Mouse (Mus musculus) forebrain, embryonic 11.5 days (tissue): ENCODE results near the gene Gm10282. TPM values are rescaled to one million over a fixed set of nuclear protein-coding genes. Genes with fewer than 3 reads are reported as not detected.

Experiments
- ATAC-seq: fragments of 200-750 bp; cut with Nextera tagmentation; replicated peaks from 2 replicates; pipeline ENCODE4 v1.8.0; 2017; ENCODE audit warnings: moderate TSS enrichment; ENCODE audit not compliant: low FRiP score
- DNase-seq: peaks from one replicate; pipeline ENCODE4 v3.0.0-alpha.2; 2017; ENCODE audit warnings: low spot score
- H3K27ac ChIP-seq: fragments of 300-500 bp; sonication (generic); 2 replicates; pipeline ENCODE4 v1.5.1; 2014; ENCODE audit warnings: low read depth, low read length
- H3K27me3 ChIP-seq: fragments of 300-500 bp; sonication (generic); 2 replicates; pipeline ENCODE4 v1.6.1; 2014; ENCODE audit warnings: mild to moderate bottlenecking, low read length, mixed read lengths; ENCODE audit not compliant: control insufficient read depth, insufficient read depth
- H3K36me3 ChIP-seq: fragments of 300-500 bp; sonication (generic); 2 replicates; pipeline ENCODE4 v1.6.1; 2014; ENCODE audit warnings: mild to moderate bottlenecking, low read length, moderate library complexity, mixed read lengths; ENCODE audit not compliant: control insufficient read depth, insufficient read depth
- H3K4me1 ChIP-seq: fragments of 300-500 bp; sonication (generic); replicated peaks from 2 replicates; pipeline ENCODE4 v1.6.1; 2014; ENCODE audit warnings: low read length, mixed read lengths; ENCODE audit not compliant: control insufficient read depth, insufficient read depth
- H3K4me2 ChIP-seq: fragments of 300-500 bp; sonication (generic); 2 replicates; pipeline ENCODE4 v1.6.1; 2014; ENCODE audit warnings: low read depth, mild to moderate bottlenecking, low read length, moderate library complexity, mixed read lengths; ENCODE audit not compliant: severe bottlenecking
- H3K4me3 ChIP-seq: fragments of 300-500 bp; sonication (generic); 2 replicates; pipeline ENCODE4 v1.5.1; 2014; ENCODE audit warnings: low read depth, low read length
- H3K9ac ChIP-seq: fragments of 300-500 bp; sonication (generic); 2 replicates; pipeline ENCODE4 v1.6.1; 2014; ENCODE audit warnings: low read length
- H3K9me3 ChIP-seq: fragments of 300-500 bp; sonication (generic); 2 replicates; pipeline ENCODE4 v1.6.1; 2016; ENCODE audit warnings: low read length, mixed read lengths; ENCODE audit not compliant: control insufficient read depth
- WGBS: fragments of 180-500 bp; shearing (Covaris S2); extraction: QIAGEN DNeasy Blood & Tissue Kit; methylation state at CpG from one replicate; pipeline ENCODE4 v1.1.7; 2014; 5-methylcytosine and 5-hydroxymethylcytosine counted together
- polyA plus RNA-seq: library from polyadenylated mRNA; unstranded; fragments of >200 nt; fragmentation: Nextera tagmentation; extraction: Ambion mirVana; gene quantifications from 2 replicates; pipeline ENCODE4 v1.2.1, GENCODE M21; 2014

Gm10282 gene
- polyA plus RNA-seq, 1 experiment from 2014 or later: 48.2 TPM

DNA sequence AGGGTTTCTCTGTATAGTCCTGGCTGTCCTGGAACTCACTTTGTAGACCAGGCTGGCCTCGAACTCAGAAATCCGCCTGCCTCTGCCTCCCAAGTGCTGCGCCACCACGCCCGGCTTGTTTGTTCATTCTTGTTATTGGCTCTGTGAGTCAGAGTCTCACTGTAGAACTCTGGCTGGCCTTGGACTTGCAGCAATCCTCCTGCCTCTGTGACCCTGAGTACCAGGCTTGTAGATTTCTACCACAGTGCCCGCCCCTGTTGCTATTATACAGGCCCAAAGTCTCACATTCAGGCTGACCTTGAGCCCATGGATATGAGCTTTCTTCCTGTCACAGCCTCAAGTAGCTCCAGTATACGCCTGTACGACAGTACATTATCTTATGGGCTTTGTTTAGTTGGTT lies 8.5 kb downstream of the Gm10282 start:
- no peaks in the 10 kb centered on the region for H3K4me1 ChIP-seq
- no peaks in the 10 kb centered on the region for H3K36me3 ChIP-seq
- H3K9ac ChIP-seq: no peak overlapping the region
- DNase-seq (no peak), ATAC-seq (no peak)
- no peaks in the 10 kb centered on the region for H3K27me3 ChIP-seq
- no peak overlapping the region for H3K4me2 ChIP-seq
- no peak overlapping the region for H3K27ac ChIP-seq
- WGBS: 92% methylated on average over 8 of the region's 8 CpGs
- H3K4me3 ChIP-seq: no peak overlapping the region
- H3K9me3 ChIP-seq: no peaks in the 10 kb centered on the region

DNA sequence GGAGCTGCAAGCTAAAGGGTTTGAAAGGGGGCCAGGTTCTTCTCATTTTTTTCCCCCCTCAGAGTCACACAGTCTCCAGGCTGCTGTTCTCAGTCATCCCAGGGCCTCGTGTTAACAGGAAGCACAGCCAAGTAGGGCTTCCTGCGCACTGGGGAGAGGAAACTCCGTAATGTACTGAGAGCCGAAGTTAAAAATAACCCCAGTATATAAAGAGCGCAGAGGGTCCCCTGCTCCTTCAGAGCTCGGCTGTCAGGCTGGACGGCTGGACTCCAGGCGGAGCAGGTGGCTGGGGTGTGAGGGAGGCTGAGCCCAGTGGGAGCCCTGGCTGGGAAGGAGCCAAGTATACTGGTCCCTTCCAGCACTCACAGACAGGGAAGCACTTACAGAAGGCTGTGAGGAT lies 9.4 kb downstream of the Gm10282 start:
- no peak for DNase-seq
- no peaks in the 10 kb centered on the region for H3K4me1 ChIP-seq
- no peak overlapping the region for H3K4me2 ChIP-seq
- 74% methylated on average over 8 of the region's 8 CpGs for WGBS
- H3K27ac ChIP-seq: no peak overlapping the region
- no peaks in the 10 kb centered on the region for H3K36me3 ChIP-seq
- H3K9me3 ChIP-seq: no peaks in the 10 kb centered on the region
- H3K9ac ChIP-seq: no peak overlapping the region
- no peak for ATAC-seq
- no peak overlapping the region for H3K4me3 ChIP-seq
- no peaks in the 10 kb centered on the region for H3K27me3 ChIP-seq

DNA sequence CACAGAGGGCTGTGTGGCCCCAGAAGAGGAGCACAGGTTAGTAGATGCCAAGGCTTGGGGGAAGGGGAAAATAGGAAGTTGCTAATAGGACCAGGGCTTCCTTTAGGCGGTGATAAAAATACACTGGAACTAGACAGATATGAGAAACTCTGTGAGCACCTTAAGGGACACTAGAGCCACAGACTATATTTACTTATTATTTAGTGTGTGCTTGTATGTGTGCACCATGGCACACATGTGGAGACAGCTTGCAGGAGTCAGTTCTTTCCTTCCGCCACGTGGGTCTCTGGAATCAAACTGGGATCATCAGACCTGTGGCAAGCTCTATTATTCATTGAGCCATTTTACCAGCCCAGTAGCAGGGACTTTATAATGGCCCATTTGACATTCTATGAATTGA lies 9.9 kb downstream of the Gm10282 start:
- Histone ChIP-seq H3K4me3 (no peak overlapping the region), H3K9ac (no peak overlapping the region), H3K9me3 (no peaks in the 10 kb centered on the region), H3K4me2 (no peak overlapping the region), H3K27me3 (no peaks in the 10 kb centered on the region), H3K27ac (no peak overlapping the region), H3K36me3 (no peaks in the 10 kb centered on the region), H3K4me1 (no peaks in the 10 kb centered on the region)
- 76% methylated on average over 3 of the region's 3 CpGs for WGBS
- DNase-seq (no peak), ATAC-seq (no peak)

GRCm38 (mm10) chr8:72293309-72293708 lies 11.8 kb downstream of the Gm10282 start:
- no peaks in the 10 kb centered on the region for H3K4me1 ChIP-seq
- no peak for DNase-seq
- H3K4me3 ChIP-seq: no peak overlapping the region
- no peaks in the 10 kb centered on the region for H3K27me3 ChIP-seq
- no peak overlapping the region for H3K27ac ChIP-seq
- no peak for ATAC-seq
- H3K36me3 ChIP-seq: no peaks in the 10 kb centered on the region
- no peak overlapping the region for H3K9ac ChIP-seq
- H3K4me2 ChIP-seq: no peak overlapping the region
- no peaks in the 10 kb centered on the region for H3K9me3 ChIP-seq

GRCm38 (mm10) chr8:72291104-72291503 lies 14.0 kb downstream of the Gm10282 start:
- Histone ChIP-seq H3K27ac (no peak overlapping the region), H3K36me3 (no peaks in the 10 kb centered on the region), H3K9me3 (no peaks in the 10 kb centered on the region), H3K27me3 (no peaks in the 10 kb centered on the region), H3K4me2 (no peak overlapping the region), H3K4me1 (no peaks in the 10 kb centered on the region), H3K9ac (no peak overlapping the region), H3K4me3 (no peak overlapping the region)
- ATAC-seq (no peak), DNase-seq (no peak)
- 82% methylated on average over 2 of the region's 2 CpGs for WGBS

GRCm38 (mm10) chr8:72289051-72289450 lies 16.0 kb downstream of the Gm10282 start:
- H3K4me3 ChIP-seq: no peak overlapping the region
- DNase-seq (no peak), ATAC-seq (no peak)
- H3K9me3 ChIP-seq: no peaks in the 10 kb centered on the region
- H3K9ac ChIP-seq: no peak overlapping the region
- H3K4me1 ChIP-seq: no peaks in the 10 kb centered on the region
- H3K27ac ChIP-seq: no peak overlapping the region
- H3K4me2 ChIP-seq: no peak overlapping the region
- H3K27me3 ChIP-seq: no peaks in the 10 kb centered on the region
- H3K36me3 ChIP-seq: no peaks in the 10 kb centered on the region

DNA sequence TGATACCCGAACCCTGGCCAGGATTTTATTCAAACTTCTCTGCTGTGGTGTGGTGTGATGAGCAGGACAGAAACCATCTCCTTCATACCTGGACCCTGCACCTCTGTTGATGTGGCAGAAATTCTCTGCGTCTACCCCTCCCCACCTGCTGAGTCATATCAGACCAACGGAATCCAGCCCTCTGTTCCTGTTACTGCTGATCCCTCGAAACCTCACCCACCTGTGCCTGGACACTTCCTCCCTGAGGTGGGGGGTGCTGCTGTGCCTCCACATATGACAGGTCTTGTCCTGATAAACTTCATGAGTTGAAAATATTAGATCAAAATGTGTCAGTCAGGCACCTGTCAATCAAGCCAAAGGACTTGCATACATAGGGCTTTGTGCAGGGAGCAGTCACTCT lies 19.8 kb downstream of the Gm10282 start:
- no peaks in the 10 kb centered on the region for H3K27me3 ChIP-seq
- H3K4me1 ChIP-seq: no peaks in the 10 kb centered on the region
- H3K27ac ChIP-seq: no peak overlapping the region
- H3K9ac ChIP-seq: no peak overlapping the region
- no peaks in the 10 kb centered on the region for H3K36me3 ChIP-seq
- DNase-seq: no peak
- no peaks in the 10 kb centered on the region for H3K9me3 ChIP-seq
- no peak for ATAC-seq
- 82% methylated on average over 4 of the region's 4 CpGs for whole genome bisulfite sequencing
- no peak overlapping the region for H3K4me2 ChIP-seq
- H3K4me3 ChIP-seq: no peak overlapping the region

DNA sequence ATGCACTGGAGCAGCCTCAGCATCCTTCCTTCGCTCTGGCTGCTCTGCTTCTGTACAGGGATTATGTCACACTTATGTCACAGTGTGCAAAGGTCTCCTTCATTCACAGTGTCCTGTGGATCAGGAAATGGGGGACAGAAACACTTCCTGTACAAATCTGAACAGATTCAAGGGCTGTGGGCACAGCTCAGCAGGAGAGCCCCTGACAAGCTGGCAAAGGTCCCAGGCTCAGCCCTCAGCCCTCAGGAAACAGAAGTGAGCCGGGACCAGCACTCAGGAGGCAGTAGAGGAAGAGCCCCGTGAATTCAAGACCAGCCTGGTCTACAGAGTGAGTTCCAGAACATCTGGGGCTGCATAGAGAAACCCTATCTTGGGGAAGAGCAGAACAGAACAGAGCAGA lies 23.4 kb downstream of the Gm10282 start:
- H3K9ac ChIP-seq: no peak overlapping the region
- no peaks in the 10 kb centered on the region for H3K36me3 ChIP-seq
- H3K9me3 ChIP-seq: no peaks in the 10 kb centered on the region
- H3K4me2 ChIP-seq: no peak overlapping the region
- no peaks in the 10 kb centered on the region for H3K27me3 ChIP-seq
- H3K4me1 ChIP-seq: no peaks in the 10 kb centered on the region
- 46% methylated on average over 3 of the region's 3 CpGs for WGBS
- H3K4me3 ChIP-seq: no peak overlapping the region
- no peak overlapping the region for H3K27ac ChIP-seq
- DNase-seq (no peak), ATAC-seq (no peak)

DNA sequence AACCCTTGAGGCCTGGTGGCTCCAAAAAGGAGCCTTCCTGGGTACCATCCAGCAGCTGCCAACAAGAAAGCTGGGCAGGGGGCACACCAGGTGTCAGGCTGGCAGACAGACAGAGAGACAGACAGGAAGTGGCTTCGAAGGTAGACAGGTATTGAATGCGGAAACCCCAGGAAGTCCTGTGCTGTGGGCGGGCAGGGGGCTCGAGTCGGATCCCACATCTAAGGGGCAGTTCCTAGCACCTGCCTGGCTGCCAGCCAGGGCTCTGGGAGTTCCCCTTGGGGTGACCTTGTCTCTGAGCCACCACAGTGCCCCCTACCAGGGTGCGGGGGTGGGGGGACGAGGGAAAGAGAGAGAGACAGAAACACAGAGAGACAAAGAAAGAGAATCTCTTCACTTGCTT lies 25.9 kb downstream of the Gm10282 start:
- no peak for ATAC-seq
- 87% methylated on average over 7 of the region's 7 CpGs for WGBS
- H3K9me3 ChIP-seq: no peaks in the 10 kb centered on the region

More for the DNA sequence above, 25.9 kb downstream of the Gm10282 start:
- Histone ChIP-seq H3K9ac (no peak overlapping the region), H3K27me3 (no peaks in the 10 kb centered on the region), H3K4me2 (no peak overlapping the region), H3K36me3 (no peaks in the 10 kb centered on the region), H3K27ac (no peak overlapping the region), H3K4me3 (no peak overlapping the region), H3K4me1 (no peaks in the 10 kb centered on the region)
- DNase-seq: no peak
